Mouse (Mus musculus): ENCODE results near the gene Vmn1r47. TPM values are rescaled to one million over a fixed set of nuclear protein-coding genes. Genes with fewer than 3 reads are reported as not detected.
"Not testable (repeated sequence)": the region's sequence is repeated elsewhere in the genome, so short reads cannot be mapped to it uniquely, and the experiment has no call there.

Gene Vmn1r47
- total RNA-seq (2021) = not detected
- long read RNA-seq, experiment 1 = 0 reads
- long read RNA-seq, experiment 2 = 0 reads

GRCm38 (mm10) chr6:90015847-90016246 is at the start of gene Vmn1r47:
Vmn1r47 (plus strand) TSS chr6:90016147.
- intact Hi-C loops (cut with DNase I); H3K4me3 ChIP-seq; DNase-seq; H3K27ac ChIP-seq: not testable (repeated sequence)

- H3K27ac ChIP-seq = no peak overlapping the region
- TF ChIP-seq CTCF (IDR thresholded peaks at IDR 0.05) = no peak
- no peak overlapping the region for H3K4me3 ChIP-seq
- intact Hi-C loops (cut with DNase I) = no loop called here
- no peak for DNase-seq
Observed at GRCm38 (mm10) chr6:89966341-89966740, 49.6 kb upstream of the Vmn1r47 start.

DNA sequence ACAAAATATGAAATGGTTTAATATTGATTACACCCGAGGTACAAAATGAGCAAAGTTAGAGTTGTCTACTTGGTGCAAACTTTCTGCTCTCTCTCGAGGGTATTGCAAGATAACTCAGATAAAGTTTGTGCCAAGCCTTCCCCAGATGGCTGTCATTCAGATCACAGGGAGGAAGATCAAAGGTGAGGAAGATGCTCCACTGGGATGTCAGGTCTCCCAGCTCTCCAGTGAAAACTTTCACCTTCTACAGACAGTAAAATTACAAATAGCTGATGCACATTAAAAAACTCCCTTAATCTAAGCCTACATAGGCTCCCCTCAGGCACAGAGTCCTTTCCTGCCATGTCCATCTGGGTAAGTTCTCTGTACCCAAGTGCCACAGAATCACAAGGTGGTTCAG is 46.9 kb upstream of the Vmn1r47 start, which contains the start of gene Vmn1r46:
Gene Vmn1r46 (plus strand): TSS at position 301 of the 400 bp plus-strand sequence.
- H3K4me3 ChIP-seq = no peak within 1 kb of the TSS
- intact Hi-C loops (cut with DNase I) = no loop called here
- H3K27ac ChIP-seq = no peak within 1 kb of the TSS
- DNase-seq = no peak
- TF ChIP-seq CTCF (IDR thresholded peaks at IDR 0.05) = no peak

DNA sequence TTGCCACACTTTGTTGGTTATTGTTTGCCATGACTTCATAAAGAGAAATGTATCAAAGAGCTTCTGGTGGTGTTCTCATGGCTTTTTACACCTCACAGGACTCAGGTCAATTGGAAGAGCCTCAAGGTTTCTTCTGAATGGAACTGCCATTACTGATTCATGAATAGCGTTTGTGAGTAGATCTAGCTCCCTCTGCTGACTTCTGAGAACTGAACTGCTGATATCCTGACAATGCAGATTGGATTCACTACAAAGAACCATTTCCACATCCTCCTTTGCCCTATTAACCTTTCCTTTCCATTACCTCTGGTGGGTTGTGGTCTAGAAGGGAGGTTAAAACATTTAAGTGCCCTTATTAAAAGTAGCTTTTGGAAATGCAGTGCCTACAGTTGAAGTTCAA is 30.0 kb upstream of the Vmn1r47 start:
- intact Hi-C loops (cut with DNase I) = no loop called here
- no peak; the same call in 1 of the 2 replicates for TF ChIP-seq CTCF (IDR thresholded peaks at IDR 0.05)
- H3K4me3 ChIP-seq = no peak overlapping the region
- no peak overlapping the region for H3K27ac ChIP-seq
- DNase-seq = no peak

DNA sequence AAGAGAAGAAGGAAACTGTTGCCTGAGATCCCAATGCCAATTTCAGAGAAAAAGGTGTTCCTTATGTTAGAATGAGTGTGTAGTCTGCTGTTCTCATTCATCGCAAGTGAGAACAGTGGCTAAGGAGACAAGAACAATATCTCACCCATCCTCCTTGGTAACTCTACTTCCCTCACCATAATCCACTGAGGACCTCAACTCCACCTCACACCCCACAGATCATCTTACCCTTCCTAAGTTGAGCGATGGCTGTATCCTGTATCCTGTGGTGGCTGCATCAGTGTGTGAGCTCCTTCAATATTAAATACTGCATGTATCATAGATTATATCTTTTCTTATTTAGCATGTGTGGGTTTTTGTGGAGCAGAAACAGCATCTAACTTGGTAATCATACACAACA is 20.8 kb downstream of the Vmn1r47 start, which contains the start of gene Vmn1r48:
Gene Vmn1r48 (minus strand): TSS at position 101 of the 400 bp plus-strand sequence.
- H3K27ac ChIP-seq; H3K4me3 ChIP-seq; DNase-seq; intact Hi-C loops (cut with DNase I): not testable (repeated sequence)

Other genes starting within 250 kb of the Vmn1r47 start
- not detected for gene Vmn1r42, start 139.7 kb upstream of the Vmn1r47 start, total RNA-seq (2021)
- gene Vmn1r43, start 139.7 kb upstream of the Vmn1r47 start, total RNA-seq (2021) = not detected
- not detected for gene Vmn1r44, start 132.5 kb upstream of the Vmn1r47 start, total RNA-seq (2021)
- gene Vmn1r45, start 75.5 kb upstream of the Vmn1r47 start, total RNA-seq (2021) = not detected
- not detected for gene Vmn1r46, start 46.8 kb upstream of the Vmn1r47 start, total RNA-seq (2021)
- gene Vmn1r48, start 20.7 kb downstream of the Vmn1r47 start, total RNA-seq (2021) = not detected
- gene Vmn1r49, start 62.4 kb downstream of the Vmn1r47 start, total RNA-seq (2021) = not detected
- gene Vmn1r50, start 85.3 kb downstream of the Vmn1r47 start, total RNA-seq (2021) = not detected
- gene Vmn1r51, start 106.4 kb downstream of the Vmn1r47 start, total RNA-seq (2021) = not detected
- not detected for gene Vmn1r52, start 158.7 kb downstream of the Vmn1r47 start, total RNA-seq (2021)
- not detected for gene V1ra8, start 186.6 kb downstream of the Vmn1r47 start, total RNA-seq (2021)
- not detected for gene Vmn1r53, start 208.3 kb downstream of the Vmn1r47 start, total RNA-seq (2021)
- not detected for gene Vmn1r54, start 230.2 kb downstream of the Vmn1r47 start, total RNA-seq (2021)